Mouse (Mus musculus): Measurements from ENCODE around the gene Crb1. TPM values are rescaled to one million over a fixed set of nuclear protein-coding genes. Genes with fewer than 3 reads are reported as not detected.

The Crb1 gene
- polyA plus RNA-seq, 1 experiment from 2014 or later = not detected

DNA sequence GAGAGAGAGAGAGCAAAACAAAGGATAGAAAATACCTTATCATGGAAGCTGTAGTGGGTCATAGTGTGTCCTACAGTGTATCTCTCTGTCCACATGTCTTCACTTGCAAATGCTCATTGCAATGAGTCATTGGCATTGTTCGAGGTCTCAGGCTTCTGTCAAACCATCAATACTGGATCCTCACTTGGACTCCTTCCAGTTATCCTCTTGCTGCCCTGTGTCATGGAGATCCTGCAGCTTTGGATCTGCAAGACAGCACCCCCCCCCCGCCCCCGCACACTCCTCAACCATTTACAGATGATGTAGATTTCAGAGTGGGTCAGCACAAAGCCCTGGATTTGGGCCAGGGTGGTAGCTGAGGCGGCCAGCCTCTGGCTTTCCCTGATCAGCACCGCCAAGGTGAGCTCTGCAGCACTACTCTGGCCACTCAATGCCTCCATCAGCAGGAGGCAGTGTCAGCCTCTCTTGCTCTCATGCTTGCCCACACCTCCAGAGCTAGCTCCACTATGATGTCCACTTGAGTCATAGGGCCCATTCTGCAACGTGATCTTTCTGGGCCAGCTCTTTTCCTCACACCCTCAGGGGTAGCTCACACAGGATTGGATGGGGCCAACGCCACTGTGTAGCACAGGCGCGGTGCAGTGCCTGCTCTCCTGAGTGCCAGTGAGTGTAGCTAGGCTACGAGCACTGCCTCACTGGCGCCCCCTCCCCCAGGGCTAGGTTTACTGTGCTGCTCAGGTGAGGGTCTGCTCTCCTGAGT, 2.1 kb upstream of the Crb1 start:
- 31% methylated on average over 11 of the region's 11 CpGs for WGBS (ENCODE audit: insufficient replicate concordance)
- no peaks in the 10 kb centered on the region for H3K4me1 ChIP-seq (ENCODE audit: insufficient read depth)
- DNase-seq = no peak
- H3K36me3 ChIP-seq (replicated peaks; ENCODE audit: insufficient read depth, low read length) = no peaks in the 10 kb centered on the region
- H3K9ac ChIP-seq (replicated peaks) = no peak overlapping the region
- no peaks in the 10 kb centered on the region for H3K27me3 ChIP-seq (ENCODE audit: insufficient read depth, low read length)
- H3K27ac ChIP-seq (ENCODE audit: low read depth) = no peak overlapping the region
- no peaks in the 10 kb centered on the region for H3K9me3 ChIP-seq (ENCODE audit: low read length)
- H3K4me2 ChIP-seq (ENCODE audit: low read depth, low read length) = no peak overlapping the region
- ATAC-seq = no peak; the same call in 1 of the 2 replicates
- TF ChIP-seq CTCF (IDR thresholded peaks at IDR 0.05; ENCODE audit: low read depth) (0 out of 2 replicates have a peak, but pooled peaks have one; percentile 4), EP300 (IDR thresholded peaks at IDR 0.05; ENCODE audit: low read depth) (no peak)
- H3K4me3 ChIP-seq (ENCODE audit: low read depth, low read length) = no peak overlapping the region

DNA sequence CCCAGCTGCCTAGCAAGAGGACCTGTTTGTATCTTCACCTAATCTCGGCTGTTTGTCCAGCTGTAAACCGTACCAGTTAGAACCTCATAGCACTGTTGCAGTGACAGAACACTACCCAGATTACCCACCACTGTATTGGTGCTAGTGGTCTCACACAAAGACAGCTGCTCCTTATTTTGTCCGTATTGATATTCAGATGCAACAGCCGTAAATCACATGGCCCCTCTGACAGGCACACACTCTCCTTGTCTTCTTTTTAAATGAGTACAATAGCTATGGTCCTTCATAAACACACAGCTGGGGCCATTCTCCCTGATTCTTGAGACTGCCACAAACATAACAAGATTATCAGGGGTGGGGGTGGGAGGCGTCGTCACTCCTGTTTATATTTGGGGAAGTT, 1.0 kb downstream of the Crb1 start:
- Histone ChIP-seq H3K9ac (replicated peaks) (no peak overlapping the region), H3K4me2 (ENCODE audit: low read depth, low read length) (no peak overlapping the region), H3K27me3 (ENCODE audit: insufficient read depth, low read length) (no peaks in the 10 kb centered on the region), H3K27ac (ENCODE audit: low read depth) (no peak overlapping the region), H3K4me3 (ENCODE audit: low read depth, low read length) (no peak overlapping the region), H3K4me1 (ENCODE audit: insufficient read depth) (no peaks in the 10 kb centered on the region), H3K36me3 (replicated peaks; ENCODE audit: insufficient read depth, low read length) (no peaks in the 10 kb centered on the region), H3K9me3 (ENCODE audit: low read length) (no peaks in the 10 kb centered on the region)
- ATAC-seq (no peak), DNase-seq (no peak)
- 55% methylated on average over 6 of the region's 6 CpGs for WGBS (ENCODE audit: insufficient replicate concordance)
- TF ChIP-seq EP300 (IDR thresholded peaks at IDR 0.05; ENCODE audit: low read depth) (no peak), CTCF (IDR thresholded peaks at IDR 0.05; ENCODE audit: low read depth) (no peak)

GRCm38 (mm10) chr1:139371341-139371740, 5.6 kb downstream of the Crb1 start:
- no peaks in the 10 kb centered on the region for H3K4me1 ChIP-seq (ENCODE audit: insufficient read depth)
- WGBS (ENCODE audit: insufficient replicate concordance) = 65% methylated on average over 6 of the region's 6 CpGs
- TF ChIP-seq EP300 (IDR thresholded peaks at IDR 0.05; ENCODE audit: low read depth) (no peak), CTCF (IDR thresholded peaks at IDR 0.05; ENCODE audit: low read depth) (no peak)

GRCm38 (mm10) chr1:139348566-139348965, 28.3 kb downstream of the Crb1 start:
- Histone ChIP-seq H3K36me3 (replicated peaks; ENCODE audit: insufficient read depth, low read length) (no peaks in the 10 kb centered on the region), H3K4me3 (ENCODE audit: low read depth, low read length) (no peak overlapping the region), H3K9ac (replicated peaks) (no peak overlapping the region), H3K27ac (ENCODE audit: low read depth) (no peak overlapping the region), H3K27me3 (ENCODE audit: insufficient read depth, low read length) (no peaks in the 10 kb centered on the region), H3K9me3 (ENCODE audit: low read length) (no peaks in the 10 kb centered on the region), H3K4me1 (ENCODE audit: insufficient read depth) (no peaks in the 10 kb centered on the region), H3K4me2 (ENCODE audit: low read depth, low read length) (no peak overlapping the region)
- DNase-seq = no peak
- no peak for ATAC-seq
- TF ChIP-seq CTCF (IDR thresholded peaks at IDR 0.05; ENCODE audit: low read depth) (no peak), EP300 (IDR thresholded peaks at IDR 0.05; ENCODE audit: low read depth) (no peak)
- WGBS (ENCODE audit: insufficient replicate concordance) = 47% methylated on average over 4 of the region's 4 CpGs

More at GRCm38 (mm10) chr1:139371341-139371740, 5.6 kb downstream of the Crb1 start:
- H3K36me3 ChIP-seq (replicated peaks; ENCODE audit: insufficient read depth, low read length) = no peaks in the 10 kb centered on the region
- no peak overlapping the region for H3K27ac ChIP-seq (ENCODE audit: low read depth)
- no peaks in the 10 kb centered on the region for H3K27me3 ChIP-seq (ENCODE audit: insufficient read depth, low read length)
- no peaks in the 10 kb centered on the region for H3K9me3 ChIP-seq (ENCODE audit: low read length)
- H3K4me2 ChIP-seq (ENCODE audit: low read depth, low read length) = no peak overlapping the region
- ATAC-seq (no peak), DNase-seq (no peak)
- H3K4me3 ChIP-seq (ENCODE audit: low read depth, low read length) = no peak overlapping the region
- H3K9ac ChIP-seq (replicated peaks) = no peak overlapping the region

DNA sequence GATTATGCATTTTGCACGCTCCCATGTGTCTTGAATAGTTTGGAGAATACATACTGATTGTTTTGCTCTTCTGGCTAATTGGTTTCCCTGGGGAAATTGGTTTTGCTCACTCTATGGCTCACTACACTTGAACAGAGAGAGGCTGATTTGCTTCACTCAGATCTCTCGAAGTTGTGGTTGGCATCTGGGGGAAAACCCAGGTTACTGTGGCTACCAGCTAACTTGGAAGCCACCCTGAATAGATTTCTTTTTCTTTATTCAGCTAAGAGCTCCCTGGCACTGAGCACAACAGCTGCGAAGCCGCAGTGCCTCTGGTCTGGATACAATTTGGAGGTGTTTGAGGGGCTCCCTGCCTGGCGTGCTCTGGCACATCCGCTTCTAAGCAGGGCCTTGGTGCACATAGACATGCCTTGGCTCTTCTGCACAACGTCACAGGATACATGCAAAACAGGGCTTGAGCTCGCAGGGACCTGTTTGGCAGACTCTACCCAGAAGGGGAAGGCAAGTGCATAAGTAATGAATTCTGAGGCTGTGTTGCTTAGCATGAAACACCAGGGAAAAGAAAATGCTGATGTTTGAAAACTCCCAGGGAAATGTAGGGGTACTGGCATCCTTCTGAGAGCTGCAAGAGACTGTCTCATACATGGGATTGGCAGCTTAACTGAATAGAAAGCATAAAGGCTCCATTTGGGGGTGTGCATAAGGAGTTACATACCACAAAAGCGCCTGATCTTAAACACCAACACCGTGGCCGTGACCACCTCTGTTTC, 30.1 kb downstream of the Crb1 start:
- H3K9me3 ChIP-seq (ENCODE audit: low read length) = no peaks in the 10 kb centered on the region
- no peak for ATAC-seq
- no peak for TF ChIP-seq CTCF (IDR thresholded peaks at IDR 0.05; ENCODE audit: low read depth)
- no peak for TF ChIP-seq EP300 (IDR thresholded peaks at IDR 0.05; ENCODE audit: low read depth)
- 74% methylated on average over 11 of the region's 11 CpGs for WGBS (ENCODE audit: insufficient replicate concordance)
- no peak overlapping the region for H3K4me3 ChIP-seq (ENCODE audit: low read depth, low read length)
- no peak overlapping the region for H3K4me2 ChIP-seq (ENCODE audit: low read depth, low read length)
- H3K27me3 ChIP-seq (ENCODE audit: insufficient read depth, low read length) = no peaks in the 10 kb centered on the region
- no peak for DNase-seq
- H3K27ac ChIP-seq (ENCODE audit: low read depth) = no peak overlapping the region
- H3K9ac ChIP-seq (replicated peaks) = no peak overlapping the region
- H3K36me3 ChIP-seq (replicated peaks; ENCODE audit: insufficient read depth, low read length) = no peaks in the 10 kb centered on the region
- H3K4me1 ChIP-seq (ENCODE audit: insufficient read depth) = no peaks in the 10 kb centered on the region

DNA sequence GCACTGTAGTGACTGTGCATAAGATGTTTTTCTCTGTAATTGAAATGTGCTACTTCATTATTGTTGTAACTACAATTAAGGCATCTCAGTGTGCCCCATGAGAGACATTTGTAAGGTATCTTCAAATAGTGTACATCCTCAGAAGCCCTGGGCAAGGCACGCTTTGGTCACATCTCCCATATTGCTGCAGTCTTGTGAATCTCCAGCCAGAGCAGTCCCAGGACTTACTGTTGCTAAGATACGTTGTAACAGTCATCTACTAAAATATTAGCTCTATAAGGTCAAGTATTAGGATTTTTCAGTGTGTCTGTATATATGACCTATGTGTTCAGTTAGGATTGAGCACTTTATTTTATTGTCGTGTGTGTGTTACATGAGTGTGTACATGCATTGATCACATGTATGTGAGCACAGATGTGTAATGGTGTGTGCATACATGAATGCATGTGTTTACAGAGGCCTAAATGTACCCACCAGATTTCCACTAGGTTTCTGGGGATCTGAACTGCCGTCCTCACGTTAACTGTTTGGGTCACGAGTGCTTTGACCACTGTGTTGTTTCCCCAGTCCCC, 30.8 kb downstream of the Crb1 start:
- no peak for ATAC-seq
- DNase-seq = no peak
- WGBS (ENCODE audit: insufficient replicate concordance) = 78% methylated on average over 6 of the region's 6 CpGs

More for the DNA sequence above, 30.8 kb downstream of the Crb1 start:
- H3K4me3 ChIP-seq (ENCODE audit: low read depth, low read length) = no peak overlapping the region
- no peak overlapping the region for H3K9ac ChIP-seq (replicated peaks)
- H3K27me3 ChIP-seq (ENCODE audit: insufficient read depth, low read length) = no peaks in the 10 kb centered on the region
- TF ChIP-seq CTCF (IDR thresholded peaks at IDR 0.05; ENCODE audit: low read depth) (no peak), EP300 (IDR thresholded peaks at IDR 0.05; ENCODE audit: low read depth) (no peak)
- H3K4me1 ChIP-seq (ENCODE audit: insufficient read depth) = no peaks in the 10 kb centered on the region
- no peaks in the 10 kb centered on the region for H3K9me3 ChIP-seq (ENCODE audit: low read length)
- no peak overlapping the region for H3K4me2 ChIP-seq (ENCODE audit: low read depth, low read length)
- H3K36me3 ChIP-seq (replicated peaks; ENCODE audit: insufficient read depth, low read length) = no peaks in the 10 kb centered on the region
- H3K27ac ChIP-seq (ENCODE audit: low read depth) = no peak overlapping the region

Measured in liver, postnatal 0 days (tissue).